Mouse (Mus musculus): ENCODE data around the gene Cacnb2. TPM values are rescaled to one million over a fixed set of nuclear protein-coding genes. Genes with fewer than 3 reads are reported as not detected.

The Cacnb2 gene
- polyA plus RNA-seq, 1 experiment from 2014 or later = 0.11 TPM

DNA sequence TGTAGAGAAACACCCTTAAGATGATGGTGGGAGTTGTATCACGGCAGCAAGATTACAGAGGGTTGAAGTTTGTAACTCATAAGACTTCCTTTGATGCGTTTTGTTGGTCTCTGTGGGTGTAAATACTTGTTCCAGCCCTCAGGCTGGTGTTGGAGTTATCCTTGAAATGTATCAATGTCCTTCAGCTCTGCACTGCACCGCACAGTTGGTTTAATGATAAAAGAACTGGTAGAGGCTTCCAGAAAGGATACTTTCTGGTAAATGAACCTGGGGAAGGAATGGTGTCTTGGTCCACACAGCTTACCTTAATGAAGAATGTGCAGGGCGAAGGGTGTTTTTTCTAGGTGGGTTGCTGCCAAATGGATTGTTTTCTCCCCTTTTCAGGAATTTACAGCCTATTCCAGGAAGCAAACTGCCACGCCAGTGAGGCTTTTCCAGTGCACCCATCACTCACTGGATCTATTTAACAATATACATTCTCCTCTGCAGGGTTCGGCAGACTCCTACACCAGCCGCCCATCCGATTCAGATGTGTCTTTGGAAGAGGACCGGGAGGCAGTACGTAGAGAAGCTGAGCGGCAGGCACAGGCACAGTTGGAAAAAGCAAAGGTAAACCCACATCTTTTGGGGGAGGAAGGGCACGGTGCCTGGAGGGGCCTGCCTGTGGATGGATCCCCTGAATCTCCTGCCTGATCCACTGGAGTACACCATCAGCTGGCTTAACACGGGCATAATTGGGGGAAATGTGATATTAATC, 271.6 kb downstream of the Cacnb2 start:
- no peaks in the 10 kb centered on the region for H3K27me3 ChIP-seq (ENCODE audit: insufficient read depth, low read length)
- H3K4me1 ChIP-seq (ENCODE audit: insufficient read depth) = no peaks in the 10 kb centered on the region
- H3K36me3 ChIP-seq (replicated peaks; ENCODE audit: insufficient read depth, low read length) = no peaks in the 10 kb centered on the region
- no peak for ATAC-seq
- no peak overlapping the region for H3K4me3 ChIP-seq (ENCODE audit: low read depth, low read length)
- no peak for DNase-seq
- H3K9me3 ChIP-seq (ENCODE audit: low read length) = no peaks in the 10 kb centered on the region
- TF ChIP-seq EP300 (IDR thresholded peaks at IDR 0.05; ENCODE audit: low read depth) (no peak), CTCF (IDR thresholded peaks at IDR 0.05; ENCODE audit: low read depth) (no peak)
- 68% methylated on average over 13 of the region's 13 CpGs for WGBS (ENCODE audit: insufficient replicate concordance)
- no peak overlapping the region for H3K4me2 ChIP-seq (ENCODE audit: low read depth, low read length)
- H3K9ac ChIP-seq (replicated peaks) = no peak overlapping the region
- no peak overlapping the region for H3K27ac ChIP-seq (ENCODE audit: low read depth)

DNA sequence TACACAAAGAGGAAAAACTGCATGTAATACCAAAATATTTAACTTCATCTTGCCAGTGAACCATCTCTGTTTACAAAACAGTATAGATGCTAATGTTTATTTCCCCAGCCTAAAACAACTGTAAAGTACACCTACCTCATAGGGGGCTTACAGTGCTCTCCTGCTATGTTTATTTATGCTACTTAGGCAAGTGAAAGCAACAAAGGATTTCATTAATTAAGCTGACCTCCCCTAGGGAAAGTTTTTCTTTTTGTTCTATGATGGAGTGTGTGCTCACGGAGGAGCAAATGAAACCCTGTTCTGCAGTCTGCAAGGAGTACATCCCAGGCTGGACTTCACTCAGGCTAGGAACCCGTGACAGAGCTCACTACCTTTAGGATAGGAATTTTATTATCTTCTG, 272.2 kb downstream of the Cacnb2 start:
- H3K27ac ChIP-seq (ENCODE audit: low read depth) = no peak overlapping the region
- no peak overlapping the region for H3K9ac ChIP-seq (replicated peaks)
- no peaks in the 10 kb centered on the region for H3K4me1 ChIP-seq (ENCODE audit: insufficient read depth)
- H3K9me3 ChIP-seq (ENCODE audit: low read length) = no peaks in the 10 kb centered on the region
- ATAC-seq (no peak), DNase-seq (no peak)
- no peak for TF ChIP-seq CTCF (IDR thresholded peaks at IDR 0.05; ENCODE audit: low read depth)
- H3K36me3 ChIP-seq (replicated peaks; ENCODE audit: insufficient read depth, low read length) = no peaks in the 10 kb centered on the region
- 68% methylated on average over 2 of the region's 2 CpGs for WGBS (ENCODE audit: insufficient replicate concordance)
- H3K4me2 ChIP-seq (ENCODE audit: low read depth, low read length) = no peak overlapping the region
- H3K27me3 ChIP-seq (ENCODE audit: insufficient read depth, low read length) = no peaks in the 10 kb centered on the region
- H3K4me3 ChIP-seq (ENCODE audit: low read depth, low read length) = no peak overlapping the region

DNA sequence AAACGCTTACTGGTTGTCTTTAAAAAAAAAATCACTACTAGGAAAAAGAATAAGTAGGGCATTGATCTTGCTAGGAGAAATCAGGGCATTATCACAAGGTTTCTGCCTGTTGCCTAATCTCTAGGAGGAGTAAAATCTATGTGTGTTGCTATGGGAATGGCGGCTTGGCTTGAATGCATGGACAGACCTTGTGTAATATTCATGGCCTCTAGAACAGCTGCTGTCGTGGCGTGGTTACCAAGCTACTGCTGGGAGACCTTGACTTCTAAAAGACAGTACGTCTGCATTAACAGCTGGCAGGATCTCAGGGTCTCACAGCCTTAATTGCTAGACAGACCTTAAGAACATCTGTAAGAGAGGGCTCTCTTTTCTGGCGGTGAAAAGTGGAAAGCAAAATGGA, 272.7 kb downstream of the Cacnb2 start:
- no peaks in the 10 kb centered on the region for H3K9me3 ChIP-seq (ENCODE audit: low read length)
- TF ChIP-seq CTCF (IDR thresholded peaks at IDR 0.05; ENCODE audit: low read depth) = no peak
- no peak for TF ChIP-seq EP300 (IDR thresholded peaks at IDR 0.05; ENCODE audit: low read depth)
- H3K4me1 ChIP-seq (ENCODE audit: insufficient read depth) = no peaks in the 10 kb centered on the region
- no peak overlapping the region for H3K4me3 ChIP-seq (ENCODE audit: low read depth, low read length)
- no peak overlapping the region for H3K27ac ChIP-seq (ENCODE audit: low read depth)
- no peak overlapping the region for H3K9ac ChIP-seq (replicated peaks)
- no peaks in the 10 kb centered on the region for H3K27me3 ChIP-seq (ENCODE audit: insufficient read depth, low read length)
- H3K36me3 ChIP-seq (replicated peaks; ENCODE audit: insufficient read depth, low read length) = no peaks in the 10 kb centered on the region
- ATAC-seq (no peak), DNase-seq (no peak)
- 66% methylated on average over 6 of the region's 6 CpGs for WGBS (ENCODE audit: insufficient replicate concordance)
- H3K4me2 ChIP-seq (ENCODE audit: low read depth, low read length) = no peak overlapping the region

DNA sequence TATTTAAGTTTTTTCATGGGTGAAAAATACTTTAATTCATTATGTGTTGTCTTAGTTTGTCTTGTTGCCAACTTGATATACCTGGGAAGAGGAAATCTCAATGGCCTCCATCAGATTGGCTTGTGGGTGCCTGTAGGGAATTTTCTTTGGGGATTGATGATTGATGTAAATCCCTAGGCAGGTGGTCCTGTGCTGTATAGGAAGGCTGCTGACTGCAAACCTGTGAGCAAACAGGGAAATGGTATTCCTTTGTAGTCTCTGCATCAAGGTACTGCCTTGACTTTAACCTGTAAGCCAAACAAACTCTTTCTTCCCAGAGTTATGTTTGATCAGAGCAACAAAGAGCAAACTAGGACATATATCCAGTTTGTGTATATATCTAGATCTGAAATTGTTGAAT, 276.1 kb downstream of the Cacnb2 start:
- TF ChIP-seq CTCF (IDR thresholded peaks at IDR 0.05; ENCODE audit: low read depth) = no peak
- Histone ChIP-seq H3K27me3 (ENCODE audit: insufficient read depth, low read length) (no peaks in the 10 kb centered on the region), H3K4me1 (ENCODE audit: insufficient read depth) (no peaks in the 10 kb centered on the region), H3K4me3 (ENCODE audit: low read depth, low read length) (no peak overlapping the region), H3K4me2 (ENCODE audit: low read depth, low read length) (no peak overlapping the region), H3K9ac (replicated peaks) (no peak overlapping the region), H3K27ac (ENCODE audit: low read depth) (no peak overlapping the region), H3K36me3 (replicated peaks; ENCODE audit: insufficient read depth, low read length) (no peaks in the 10 kb centered on the region), H3K9me3 (ENCODE audit: low read length) (no peaks in the 10 kb centered on the region)
- ATAC-seq = no peak
- DNase-seq = no peak

DNA sequence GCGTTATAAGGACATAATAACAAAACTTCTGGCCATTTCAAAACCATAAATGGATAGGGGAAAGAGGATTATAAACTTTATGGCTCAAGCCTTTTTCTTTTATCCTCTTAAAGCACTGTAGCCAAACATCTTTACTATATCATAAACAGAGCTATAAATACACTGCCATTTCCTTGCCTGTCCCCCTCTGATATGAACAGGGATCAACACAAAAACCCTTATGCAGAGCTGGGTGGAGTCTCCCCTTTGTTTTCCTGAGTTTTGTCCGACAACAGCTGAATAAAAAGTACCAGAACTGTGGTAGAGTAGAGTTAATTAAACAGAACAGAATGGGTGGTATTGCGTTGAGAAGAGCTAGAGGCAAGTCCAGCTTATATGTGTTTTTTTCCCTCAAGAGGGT, 280.6 kb downstream of the Cacnb2 start:
- no peak overlapping the region for H3K4me3 ChIP-seq (ENCODE audit: low read depth, low read length)
- WGBS (ENCODE audit: insufficient replicate concordance) = 63% methylated on average over 3 of the region's 3 CpGs
- DNase-seq (no peak), ATAC-seq (no peak)
- H3K4me1 ChIP-seq (ENCODE audit: insufficient read depth) = no peaks in the 10 kb centered on the region
- TF ChIP-seq EP300 (IDR thresholded peaks at IDR 0.05; ENCODE audit: low read depth) (no peak), CTCF (IDR thresholded peaks at IDR 0.05; ENCODE audit: low read depth) (no peak)
- H3K27me3 ChIP-seq (ENCODE audit: insufficient read depth, low read length) = no peaks in the 10 kb centered on the region
- H3K4me2 ChIP-seq (ENCODE audit: low read depth, low read length) = no peak overlapping the region
- H3K9ac ChIP-seq (replicated peaks) = no peak overlapping the region
- no peak overlapping the region for H3K27ac ChIP-seq (ENCODE audit: low read depth)
- no peaks in the 10 kb centered on the region for H3K9me3 ChIP-seq (ENCODE audit: low read length)
- H3K36me3 ChIP-seq (replicated peaks; ENCODE audit: insufficient read depth, low read length) = no peaks in the 10 kb centered on the region

DNA sequence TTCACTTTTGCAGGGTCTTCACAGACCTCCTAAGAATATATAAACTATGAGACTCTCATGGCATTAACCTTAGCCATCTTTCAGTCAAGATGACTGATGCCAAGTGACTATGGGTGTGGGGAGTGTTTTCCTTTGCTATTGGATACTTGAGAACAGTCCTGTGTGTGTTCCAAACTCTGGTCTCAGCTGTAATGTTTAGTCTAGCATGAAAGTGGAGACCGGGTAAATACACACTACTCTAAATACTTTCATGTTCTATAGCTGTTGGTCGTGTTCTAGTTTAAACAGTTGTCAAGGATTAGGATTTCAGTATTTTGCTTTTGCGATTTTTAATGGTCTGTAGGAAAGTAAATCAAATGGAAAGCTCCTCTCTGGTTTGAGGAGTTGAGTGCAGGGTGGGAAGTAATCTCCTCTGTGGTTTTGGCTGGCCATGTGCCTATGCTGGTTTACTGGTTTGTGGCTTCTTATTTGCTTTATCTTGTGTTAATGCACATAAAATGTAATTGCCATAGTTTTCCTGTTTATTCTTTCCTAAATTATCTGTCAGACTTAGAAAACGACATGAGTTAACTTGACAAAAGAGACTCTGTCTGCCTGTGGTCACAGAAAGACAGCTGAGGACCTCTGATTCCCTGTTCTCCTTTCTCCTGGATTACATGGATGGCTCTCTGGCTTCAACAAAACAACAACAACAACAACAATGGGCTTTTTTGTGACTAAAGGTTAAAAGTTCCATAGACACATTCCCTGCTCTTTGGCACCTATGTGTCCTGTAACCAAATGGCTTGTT, 285.7 kb downstream of the Cacnb2 start:
- Histone ChIP-seq H3K4me3 (ENCODE audit: low read depth, low read length) (no peak overlapping the region), H3K27ac (ENCODE audit: low read depth) (no peak overlapping the region), H3K4me1 (ENCODE audit: insufficient read depth) (no peaks in the 10 kb centered on the region), H3K4me2 (ENCODE audit: low read depth, low read length) (no peak overlapping the region), H3K36me3 (replicated peaks; ENCODE audit: insufficient read depth, low read length) (no peaks in the 10 kb centered on the region), H3K27me3 (ENCODE audit: insufficient read depth, low read length) (no peaks in the 10 kb centered on the region), H3K9ac (replicated peaks) (no peak overlapping the region), H3K9me3 (ENCODE audit: low read length) (no peaks in the 10 kb centered on the region)
- no peak for DNase-seq
- TF ChIP-seq CTCF (IDR thresholded peaks at IDR 0.05; ENCODE audit: low read depth) = no peak
- no peak for ATAC-seq
- 36% methylated on average over 4 of the region's 4 CpGs for WGBS (ENCODE audit: insufficient replicate concordance)

Measured in liver, postnatal 0 days (tissue).